Mouse (Mus musculus) heart, adult 2 months (tissue): ENCODE results near the gene Snx9.

Source experiments
- CTCF ChIP-seq: fragments of 200-600 bp; IDR thresholded peaks from 2 replicates; pipeline ENCODE4 v1.8.1; 2022; ENCODE audit warnings: antibody characterized with exemption, mild to moderate bottlenecking, moderate library complexity
- EP300 ChIP-seq: fragments of 200-500 bp; IDR thresholded peaks from 2 replicates; pipeline ENCODE4 v1.6.1; 2011; ENCODE audit warnings: low read depth, low read length, control low read depth; ENCODE audit not compliant: insufficient read depth
- POLR2A ChIP-seq: fragments of 200-500 bp; IDR thresholded peaks from 2 replicates; pipeline ENCODE4 v1.6.1; 2011; ENCODE audit warnings: mild to moderate bottlenecking, low read depth, low read length, control low read depth; ENCODE audit not compliant: insufficient read depth

- TF ChIP-seq CTCF: no peak
- no peak for TF ChIP-seq EP300
- no peak for TF ChIP-seq POLR2A
Observed at GRCm38 (mm10) chr17:5792164-5792791, 48.9 kb upstream of the Snx9 start.
